Mouse (Mus musculus) liver (tissue): ENCODE results near the gene Mss51.

Experiments
- DNase-seq: peaks from one replicate; pipeline ENCODE4 v3.0.0-alpha.2; 2020; ENCODE audit warnings: mixed read lengths

Mss51 gene

GRCm38 (mm10) chr14:20451302-20451701, 45.4 kb downstream of the Mss51 start:
- no peak for DNase-seq

GRCm38 (mm10) chr14:20447209-20447608, 49.5 kb downstream of the Mss51 start:
- DNase-seq: no peak

- no peak for DNase-seq
Observed at GRCm38 (mm10) chr14:20442252-20442651, 54.4 kb downstream of the Mss51 start.

GRCm38 (mm10) chr14:20436976-20437375, 59.7 kb downstream of the Mss51 start:
- no peak for DNase-seq
